Mouse (Mus musculus) MN1 (cell line): ENCODE data around the gene Tnks2.
"Not testable (repeated sequence)": the region's sequence is repeated elsewhere in the genome, so short reads cannot be mapped to it uniquely, and the experiment has no call there.

Experiments
- DNase-seq: peaks from one replicate; pipeline ENCODE4 v3.0.0-alpha.2; 2016; ENCODE audit warnings: low spot score

Tnks2 gene

GRCm38 (mm10) chr19:36833788-36834531, at the start of gene Tnks2:
Gene Tnks2, plus strand, starts transcription at chr19:36834232.
- peak; percentile 95 for DNase-seq

- no peak for DNase-seq
Measured at GRCm38 (mm10) chr19:36789873-36790733, 43.9 kb upstream of the Tnks2 start.

GRCm38 (mm10) chr19:36792589-36792988, 41.4 kb upstream of the Tnks2 start:
- DNase-seq, result no peak

- DNase-seq, result no peak
Measured at GRCm38 (mm10) chr19:36793450-36793849, 40.6 kb upstream of the Tnks2 start.

- no peak for DNase-seq
Measured at GRCm38 (mm10) chr19:36794008-36794407, 40.0 kb upstream of the Tnks2 start.

GRCm38 (mm10) chr19:36795277-36795676, 38.8 kb upstream of the Tnks2 start:
- no peak for DNase-seq

GRCm38 (mm10) chr19:36796931-36797330, 37.1 kb upstream of the Tnks2 start:
- DNase-seq, result no peak

- no peak for DNase-seq
Measured at GRCm38 (mm10) chr19:36800288-36800687, 33.7 kb upstream of the Tnks2 start.

GRCm38 (mm10) chr19:36801856-36802641, 32.0 kb upstream of the Tnks2 start:
- no peak for DNase-seq

GRCm38 (mm10) chr19:36803403-36803802, 30.6 kb upstream of the Tnks2 start:
- DNase-seq, result no peak

- DNase-seq, result no peak
Measured at GRCm38 (mm10) chr19:36806842-36807241, 27.2 kb upstream of the Tnks2 start.

GRCm38 (mm10) chr19:36808426-36809105, 25.5 kb upstream of the Tnks2 start:
- no peak for DNase-seq

- no peak for DNase-seq
Measured at GRCm38 (mm10) chr19:36809476-36810168, 24.4 kb upstream of the Tnks2 start.

- DNase-seq, result no peak
Measured at GRCm38 (mm10) chr19:36812011-36812410, 22.0 kb upstream of the Tnks2 start.

GRCm38 (mm10) chr19:36815396-36816271, 18.4 kb upstream of the Tnks2 start:
- DNase-seq, result peak; percentile 77

GRCm38 (mm10) chr19:36818141-36818885, 15.7 kb upstream of the Tnks2 start:
- peak; percentile 45 for DNase-seq

- no peak for DNase-seq
Measured at GRCm38 (mm10) chr19:36819199-36819598, 14.8 kb upstream of the Tnks2 start.

- DNase-seq, result no peak
Measured at GRCm38 (mm10) chr19:36820469-36820868, 13.6 kb upstream of the Tnks2 start.

- DNase-seq, result not testable (repeated sequence)
Measured at GRCm38 (mm10) chr19:36821301-36821700, 12.7 kb upstream of the Tnks2 start.
